Mouse (Mus musculus) limb, embryonic 14.5 days (tissue): ENCODE results near the gene Cacna2d3. TPM values are rescaled to one million over a fixed set of nuclear protein-coding genes. Genes with fewer than 3 reads are reported as not detected.

Source experiments
- ATAC-seq: fragments of 200-750 bp; cut with Nextera tagmentation; 2 replicates; pipeline ENCODE4 v1.8.0; 2017; ENCODE audit warnings: low read depth, moderate number of reproducible peaks, moderate TSS enrichment; ENCODE audit not compliant: low FRiP score
- DNase-seq: peaks from one replicate; pipeline ENCODE4 v3.0.0-alpha.2; 2015; ENCODE audit warnings: low spot score
- H3K27ac ChIP-seq: fragments of 300-500 bp; sonication (generic); replicated peaks from 2 replicates; pipeline ENCODE4 v1.5.1; 2014; ENCODE audit warnings: low read depth, mild to moderate bottlenecking, low read length, moderate library complexity, mixed read lengths
- H3K27me3 ChIP-seq: fragments of 300-500 bp; sonication (generic); 2 replicates; pipeline ENCODE4 v1.6.1; 2014; ENCODE audit warnings: low read length, mixed read lengths; ENCODE audit not compliant: control insufficient read depth, insufficient read depth
- H3K36me3 ChIP-seq: fragments of 300-500 bp; sonication (generic); 2 replicates; pipeline ENCODE4 v1.6.1; 2014; ENCODE audit warnings: mild to moderate bottlenecking, low read length, moderate library complexity, mixed read lengths; ENCODE audit not compliant: control insufficient read depth, insufficient read depth
- H3K4me1 ChIP-seq: fragments of 300-500 bp; sonication (generic); 2 replicates; pipeline ENCODE4 v1.6.1; 2014; ENCODE audit warnings: antibody characterized with exemption, low read length, mixed read lengths; ENCODE audit not compliant: control insufficient read depth, insufficient read depth
- H3K4me2 ChIP-seq: fragments of 300-500 bp; sonication (generic); replicated peaks from 2 replicates; pipeline ENCODE4 v1.6.1; 2014; ENCODE audit warnings: low read depth, mild to moderate bottlenecking, low read length, moderate library complexity; ENCODE audit not compliant: severe bottlenecking
- H3K4me3 ChIP-seq: fragments of 300-500 bp; sonication (generic); replicated peaks from 2 replicates; pipeline ENCODE4 v1.5.1; 2014; ENCODE audit warnings: low read length
- H3K9ac ChIP-seq: fragments of 300-500 bp; sonication (generic); 2 replicates; pipeline ENCODE4 v1.6.1; 2014; ENCODE audit warnings: mild to moderate bottlenecking, low read depth, low read length, moderate library complexity; ENCODE audit not compliant: severe bottlenecking
- H3K9me3 ChIP-seq: fragments of 300-500 bp; sonication (generic); 2 replicates; pipeline ENCODE4 v1.6.1; 2016; ENCODE audit warnings: low read length; ENCODE audit not compliant: control insufficient read depth
- POLR2A ChIP-seq: fragments of 200-500 bp; IDR thresholded peaks from 2 replicates; pipeline ENCODE4 v1.8.0; 2012; ENCODE audit warnings: inconsistent platforms, mild to moderate bottlenecking, moderate library complexity, borderline replicate concordance; ENCODE audit not compliant: insufficient read depth, insufficient read length; ENCODE audit errors: extremely low read depth
- WGBS: fragments of 180-500 bp; shearing (Covaris S2); extraction: QIAGEN DNeasy Blood & Tissue Kit; methylation state at CpG from one replicate; pipeline ENCODE4 v1.1.7; 2014; 5-methylcytosine and 5-hydroxymethylcytosine counted together
- polyA plus RNA-seq, 2 experiments: library from polyadenylated mRNA; depleted of rRNA in 1 of 2; stranded (reverse) in 1 of 2; unstranded in 1 of 2; fragments of >200 nt; fragmentation: Nextera tagmentation in 1 of 2; extraction: Ambion mirVana in 1 of 2; gene quantifications; 2 replicates each; pipeline versions ENCODE4 v1.2.1 to v1.2.3; 2012 to 2014

Gene Cacna2d3
- polyA plus RNA-seq, 2 experiments: 4.9 to 6.3 TPM

DNA sequence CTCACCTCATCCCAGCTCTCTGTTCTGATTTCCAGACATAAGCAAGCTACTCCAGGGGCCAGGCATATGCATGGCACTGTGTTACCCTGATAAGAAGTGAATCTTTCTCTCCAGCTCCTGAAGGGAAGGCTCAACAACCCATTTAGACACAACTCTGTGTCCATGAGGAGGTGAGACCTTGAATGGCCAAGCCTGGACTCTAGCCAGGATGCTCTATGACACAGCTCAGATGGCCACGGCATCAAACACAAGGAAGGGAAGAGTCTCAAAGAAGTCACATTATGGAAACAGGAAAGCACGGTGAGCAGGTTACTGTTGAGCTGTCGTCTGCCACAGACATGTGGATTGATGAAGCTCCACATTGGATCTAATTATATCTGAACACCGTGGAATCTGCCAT is 128.8 kb downstream of the Cacna2d3 start:
- TF ChIP-seq POLR2A: no peak
- H3K27ac ChIP-seq: no peak overlapping the region
- no peak for DNase-seq
- H3K9me3 ChIP-seq: 0 out of 2 replicates have a peak, but pooled peaks cover 3% of the 10 kb centered on the region
- H3K4me1 ChIP-seq: no peaks in the 10 kb centered on the region
- H3K27me3 ChIP-seq: no peaks in the 10 kb centered on the region
- no peak for ATAC-seq
- no peaks in the 10 kb centered on the region for H3K36me3 ChIP-seq
- H3K4me3 ChIP-seq: no peak overlapping the region
- no peak overlapping the region for H3K9ac ChIP-seq
- no peak overlapping the region for H3K4me2 ChIP-seq
- 90% methylated on average over 4 of the region's 4 CpGs for WGBS

DNA sequence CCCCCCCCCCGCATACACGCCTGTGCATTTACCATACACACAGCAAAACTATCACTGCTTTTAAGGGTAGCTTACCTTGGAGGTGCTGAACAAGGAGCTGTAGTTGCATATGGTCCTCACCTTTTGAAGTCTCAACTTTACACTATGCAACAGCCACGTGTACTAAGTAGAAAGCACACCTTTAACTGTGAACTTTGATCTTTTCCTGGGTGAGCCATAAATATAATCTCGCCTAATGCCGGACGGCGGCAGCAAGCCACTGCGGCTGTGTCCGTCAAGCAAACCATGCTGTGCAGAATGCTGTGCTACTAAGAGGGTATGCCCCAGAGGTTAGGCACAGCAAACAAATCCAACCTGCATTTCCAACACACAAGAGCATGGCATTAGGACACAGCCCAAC is 132.0 kb downstream of the Cacna2d3 start:
- no peak for TF ChIP-seq POLR2A

DNA sequence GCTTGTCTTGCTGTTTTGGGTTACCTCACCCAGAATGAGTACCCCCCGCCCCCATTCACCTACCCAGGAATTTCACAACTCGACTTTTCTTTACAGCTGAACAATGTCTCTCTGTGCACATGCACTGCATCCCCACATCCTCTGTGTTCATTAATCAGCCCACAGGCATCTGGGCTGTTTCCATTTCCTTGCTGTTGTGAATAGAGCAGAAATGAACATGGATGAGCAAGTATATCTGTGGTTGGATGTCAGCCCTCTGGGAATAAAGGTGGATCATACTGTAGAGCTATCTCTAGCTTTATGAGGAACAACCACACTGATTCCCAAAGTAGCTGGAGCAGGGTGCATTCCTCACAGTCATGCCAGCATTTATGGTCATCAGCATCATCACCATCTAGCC is 139.7 kb downstream of the Cacna2d3 start:
- Histone ChIP-seq H3K9me3 (no peaks in the 10 kb centered on the region), H3K27ac (no peak overlapping the region), H3K27me3 (no peaks in the 10 kb centered on the region), H3K4me3 (no peak overlapping the region), H3K4me1 (no peaks in the 10 kb centered on the region), H3K36me3 (no peaks in the 10 kb centered on the region), H3K4me2 (no peak overlapping the region), H3K9ac (no peak overlapping the region)
- WGBS: 68% methylated on average over 2 of the region's 2 CpGs
- DNase-seq (no peak), ATAC-seq (no peak)
- TF ChIP-seq POLR2A: no peak

More for the DNA sequence above, 132.0 kb downstream of the Cacna2d3 start:
- DNase-seq (no peak), ATAC-seq (no peak)
- Histone ChIP-seq H3K36me3 (no peaks in the 10 kb centered on the region), H3K4me3 (no peak overlapping the region), H3K4me2 (no peak overlapping the region), H3K27ac (no peak overlapping the region), H3K9me3 (no peaks in the 10 kb centered on the region), H3K9ac (no peak overlapping the region), H3K4me1 (no peaks in the 10 kb centered on the region), H3K27me3 (no peaks in the 10 kb centered on the region)
- WGBS: 45% methylated on average over 9 of the region's 9 CpGs

DNA sequence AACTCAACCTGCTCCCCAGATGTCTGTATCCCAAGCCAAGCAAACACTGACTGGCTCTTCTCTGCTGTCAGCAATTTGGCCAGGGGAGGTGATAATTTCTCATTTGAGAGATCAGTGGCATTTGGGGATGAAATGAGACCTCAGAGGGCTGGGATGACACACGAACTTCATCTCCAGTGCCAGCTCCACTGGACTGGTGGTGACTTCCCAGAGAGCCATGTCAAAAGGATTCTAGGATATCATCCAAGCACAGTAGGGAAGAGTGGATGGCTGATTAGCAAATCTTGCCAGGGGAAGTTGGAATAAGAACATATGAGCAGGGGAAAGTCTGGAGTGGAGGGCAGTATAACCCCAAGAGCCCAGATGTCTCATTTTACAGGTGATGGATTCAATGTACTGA is 143.9 kb downstream of the Cacna2d3 start:
- H3K36me3 ChIP-seq: no peaks in the 10 kb centered on the region
- no peak overlapping the region for H3K4me3 ChIP-seq
- H3K9me3 ChIP-seq: no peaks in the 10 kb centered on the region
- H3K4me1 ChIP-seq: no peaks in the 10 kb centered on the region
- H3K27ac ChIP-seq: no peak overlapping the region
- no peak overlapping the region for H3K4me2 ChIP-seq
- DNase-seq (no peak), ATAC-seq (no peak)
- no peak for TF ChIP-seq POLR2A
- 68% methylated on average over 1 of the region's 1 CpGs for WGBS
- no peak overlapping the region for H3K9ac ChIP-seq
- no peaks in the 10 kb centered on the region for H3K27me3 ChIP-seq

DNA sequence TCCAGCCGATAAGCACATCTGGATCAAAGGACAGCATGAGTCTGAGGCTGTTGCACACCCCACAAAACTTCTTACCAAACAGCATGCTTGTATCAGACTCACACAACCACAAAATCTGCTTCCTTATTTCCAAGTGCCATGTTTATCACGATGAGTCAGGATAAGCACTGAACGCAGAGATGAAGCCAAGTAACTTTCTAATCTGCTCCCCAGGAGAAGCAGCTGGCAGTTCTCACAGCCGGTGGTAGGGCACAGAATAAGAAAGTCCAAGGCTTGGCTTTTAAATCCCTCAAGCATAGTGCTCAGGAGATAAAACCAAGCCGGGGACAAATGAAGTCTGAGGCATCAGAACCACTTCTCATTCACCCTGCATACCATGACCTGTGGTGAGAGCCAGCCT is 146.1 kb downstream of the Cacna2d3 start:
- no peaks in the 10 kb centered on the region for H3K4me1 ChIP-seq
- H3K27ac ChIP-seq: no peak overlapping the region
- ATAC-seq: no peak
- no peak overlapping the region for H3K4me3 ChIP-seq
- no peak for TF ChIP-seq POLR2A
- DNase-seq: no peak
- H3K27me3 ChIP-seq: no peaks in the 10 kb centered on the region
- no peaks in the 10 kb centered on the region for H3K36me3 ChIP-seq
- H3K9ac ChIP-seq: no peak overlapping the region
- WGBS: 70% methylated on average over 5 of the region's 5 CpGs
- H3K4me2 ChIP-seq: no peak overlapping the region
- no peaks in the 10 kb centered on the region for H3K9me3 ChIP-seq

DNA sequence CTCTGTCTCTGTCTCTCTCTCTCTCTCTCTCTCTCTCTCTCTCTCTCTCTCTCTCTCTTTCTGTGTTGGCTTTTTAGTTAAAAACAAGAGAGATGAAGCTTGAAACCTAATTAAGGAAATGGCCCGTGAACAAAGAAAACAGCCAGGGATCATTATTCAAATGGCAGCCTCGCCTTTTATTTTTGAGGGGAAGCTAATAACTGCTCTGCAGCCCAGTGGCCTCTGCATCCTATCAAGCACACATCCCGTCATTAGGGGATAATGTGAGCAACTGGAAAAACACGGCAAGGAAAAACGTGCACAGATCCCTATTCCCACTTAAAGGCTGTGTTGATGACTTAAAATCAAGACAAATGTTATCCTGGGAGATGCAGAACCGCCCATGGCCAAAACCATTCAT is 159.0 kb downstream of the Cacna2d3 start:
- 9% methylated on average over 6 of the region's 6 CpGs for whole genome bisulfite sequencing
- Histone ChIP-seq H3K27me3 (no peaks in the 10 kb centered on the region), H3K4me3 (no peak overlapping the region), H3K9me3 (no peaks in the 10 kb centered on the region), H3K4me1 (no peaks in the 10 kb centered on the region), H3K4me2 (no peak overlapping the region), H3K9ac (no peak overlapping the region), H3K36me3 (no peaks in the 10 kb centered on the region), H3K27ac (no peak overlapping the region)
- no peak for TF ChIP-seq POLR2A
- no peak for ATAC-seq
- no peak for DNase-seq
